Mouse (Mus musculus) embryonic facial prominence, embryonic 14.5 days (tissue): Measurements from ENCODE around the gene Trpm4. TPM values are rescaled to one million over a fixed set of nuclear protein-coding genes. Genes with fewer than 3 reads are reported as not detected.
A peak's percentile ranks its signal among the peaks of the same experiment; 100 is the strongest.

Experiments used
- ATAC-seq: fragments of 200-750 bp; cut with Nextera tagmentation; 2 replicates; pipeline ENCODE4 v1.8.0; 2017; ENCODE audit warnings: low read depth, moderate number of reproducible peaks, moderate TSS enrichment
- DNase-seq: peaks from one replicate; pipeline ENCODE4 v3.0.0-alpha.2; 2015; ENCODE audit warnings: low spot score
- H3K27ac ChIP-seq: fragments of 300-500 bp; sonication (generic); replicated peaks from 2 replicates; pipeline ENCODE4 v1.5.1; 2014; ENCODE audit warnings: low read depth, mild to moderate bottlenecking, low read length, moderate library complexity
- H3K27me3 ChIP-seq: fragments of 300-500 bp; sonication (generic); replicated peaks from 2 replicates; pipeline ENCODE4 v1.6.1; 2014; ENCODE audit warnings: low read length; ENCODE audit not compliant: control insufficient read depth, insufficient read depth
- H3K36me3 ChIP-seq: fragments of 300-500 bp; sonication (generic); 2 replicates; pipeline ENCODE4 v1.6.1; 2014; ENCODE audit warnings: low read length, mixed read lengths; ENCODE audit not compliant: control insufficient read depth, insufficient read depth
- H3K4me1 ChIP-seq: fragments of 300-500 bp; sonication (generic); 2 replicates; pipeline ENCODE4 v1.6.1; 2014; ENCODE audit warnings: antibody characterized with exemption, low read length; ENCODE audit not compliant: control insufficient read depth, insufficient read depth
- H3K4me2 ChIP-seq: fragments of 300-500 bp; sonication (generic); 2 replicates; pipeline ENCODE4 v1.6.1; 2014; ENCODE audit warnings: low read depth, mild to moderate bottlenecking, low read length, moderate library complexity, mixed read lengths
- H3K4me3 ChIP-seq: fragments of 300-500 bp; sonication (generic); 2 replicates; pipeline ENCODE4 v1.5.1; 2014; ENCODE audit warnings: low read depth, mild to moderate bottlenecking, low read length
- H3K9ac ChIP-seq: fragments of 300-500 bp; sonication (generic); 2 replicates; pipeline ENCODE4 v1.6.1; 2014; ENCODE audit warnings: low read depth, mild to moderate bottlenecking, low read length, moderate library complexity, mixed read lengths
- H3K9me3 ChIP-seq: fragments of 300-500 bp; sonication (generic); 2 replicates; pipeline ENCODE4 v1.6.1; 2016; ENCODE audit warnings: low read length; ENCODE audit not compliant: control insufficient read depth
- WGBS: fragments of 180-500 bp; shearing (Covaris S2); extraction: QIAGEN DNeasy Blood & Tissue Kit; methylation state at CpG from one replicate; pipeline ENCODE4 v1.1.7; 2014; 5-methylcytosine and 5-hydroxymethylcytosine counted together
- polyA plus RNA-seq: library from polyadenylated mRNA; unstranded; fragments of >200 nt; fragmentation: Nextera tagmentation; extraction: Ambion mirVana; gene quantifications from 2 replicates; pipeline ENCODE4 v1.2.1, GENCODE M21; 2014

The Trpm4 gene
- polyA plus RNA-seq, 1 experiment from 2014 or later = 16.6 TPM

GRCm38 (mm10) chr7:45367020-45367880 lies 33.7 kb upstream of the Trpm4 start:
- Histone ChIP-seq H3K27me3 (peaks cover 45% of the 10 kb centered on the region), H3K4me2 (peak overlapping the region; percentile 97), H3K4me1 (peaks cover 9% of the 10 kb centered on the region; the same call in 1 of the 2 replicates), H3K36me3 (0 out of 2 replicates have a peak, but pooled peaks cover under 1% of the 10 kb centered on the region), H3K9ac (peak overlapping the region; percentile 68), H3K4me3 (peak overlapping the region; percentile 68), H3K27ac (0 out of 2 replicates have a peak overlapping the region, but pooled peaks have one; percentile 39), H3K9me3 (no peaks in the 10 kb centered on the region)
- DNase-seq (peak; percentile 96), ATAC-seq (peak; percentile 85)
- WGBS = 1% methylated on average over 57 of the region's 70 CpGs

DNA sequence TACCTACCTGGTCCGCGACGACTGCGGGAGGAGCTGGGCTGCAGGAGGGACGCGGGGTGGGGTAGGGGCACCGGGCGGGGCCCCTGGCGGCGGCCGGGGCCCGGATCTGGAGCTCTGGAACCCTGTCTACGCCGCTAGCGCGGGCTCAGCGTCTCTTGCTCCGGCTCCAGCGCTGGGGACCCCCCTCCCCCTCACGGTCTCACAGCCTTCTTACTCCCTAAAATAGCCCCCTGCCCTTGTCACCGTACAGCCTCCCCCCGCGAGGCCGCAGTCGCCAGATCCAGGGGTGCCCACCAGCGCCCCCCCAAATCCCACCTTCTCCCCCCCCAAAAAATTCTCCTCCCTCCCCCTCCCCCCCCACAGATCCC lies 33.1 kb upstream of the Trpm4 start, which contains the start of gene Ppfia3:
TSS of gene Ppfia3 (minus strand) at position 368 of the 368 bp plus-strand sequence.
- Histone ChIP-seq H3K4me2 (peak within 1 kb of the TSS; percentile 97), H3K27ac (0 out of 2 replicates have a peak within 1 kb of the TSS, but pooled peaks have one; percentile 39), H3K36me3 (no peaks in the 10 kb centered on the region), H3K9me3 (no peaks in the 10 kb centered on the region), H3K27me3 (peaks cover 51% of the 10 kb centered on the region), H3K4me3 (peak within 1 kb of the TSS; percentile 68), H3K4me1 (peaks cover 13% of the 10 kb centered on the region; the same call in 1 of the 2 replicates), H3K9ac (peak within 1 kb of the TSS; percentile 68)
- WGBS = no CpG with 5 or more reads among the region's 26 CpGs
- ATAC-seq (peak; percentile 13), DNase-seq (no peak)

DNA sequence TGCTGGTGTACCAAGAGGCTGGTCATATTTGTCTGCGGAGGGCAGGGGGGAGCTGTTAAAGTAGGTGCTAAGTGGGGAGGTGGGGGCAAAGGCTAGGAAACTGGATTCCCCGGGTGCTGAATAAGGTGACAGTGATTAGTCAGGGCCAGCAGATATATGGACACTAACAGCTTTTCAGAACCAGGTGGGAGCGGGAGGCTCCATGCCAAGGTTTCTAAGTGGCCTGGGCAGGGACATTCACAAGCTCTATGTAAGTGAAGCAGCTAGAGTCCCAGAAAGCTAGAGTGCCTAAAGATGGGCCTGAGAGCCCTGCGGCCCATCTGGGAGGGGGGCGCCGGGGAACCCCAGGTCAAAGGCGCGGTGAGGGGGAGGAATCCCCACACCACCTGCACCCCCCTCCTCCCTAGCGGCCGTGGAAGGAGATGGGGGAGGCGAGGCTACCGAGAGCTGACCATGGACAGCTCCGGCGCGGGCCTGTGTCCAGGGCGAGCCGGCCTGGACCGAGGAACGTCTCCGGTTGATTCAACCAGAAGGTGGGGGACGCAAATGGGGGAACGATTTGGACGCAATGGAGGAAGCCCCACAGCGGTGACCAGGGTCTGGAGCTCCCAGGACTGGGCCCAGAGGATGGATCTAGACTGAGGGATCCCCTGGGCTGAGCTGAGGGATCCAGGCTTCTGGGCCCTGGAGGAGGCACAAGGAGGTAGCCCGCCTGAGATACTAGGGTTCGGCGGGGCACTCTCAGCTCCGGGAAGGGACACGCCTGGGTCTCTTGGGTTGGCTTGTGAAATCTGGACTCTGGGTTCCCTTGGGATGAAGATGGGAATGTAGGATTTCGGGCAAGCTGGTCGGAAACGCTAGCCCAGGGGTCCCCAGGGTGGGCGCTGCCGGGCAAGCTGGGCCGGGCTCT lies 32.4 kb upstream of the Trpm4 start:
- H3K27ac ChIP-seq = no peak overlapping the region
- H3K27me3 ChIP-seq = peaks cover 52% of the 10 kb centered on the region
- peak overlapping the region; percentile 68 for H3K9ac ChIP-seq
- WGBS = 5% methylated on average over 27 of the region's 35 CpGs
- DNase-seq = peak; percentile 32
- peak overlapping the region; percentile 68 for H3K4me3 ChIP-seq
- ATAC-seq = no peak
- peak overlapping the region; percentile 97 for H3K4me2 ChIP-seq
- H3K36me3 ChIP-seq = no peaks in the 10 kb centered on the region
- no peaks in the 10 kb centered on the region for H3K9me3 ChIP-seq
- H3K4me1 ChIP-seq = peaks cover 17% of the 10 kb centered on the region; the same call in 1 of the 2 replicates

- Histone ChIP-seq H3K9me3 (no peaks in the 10 kb centered on the region), H3K4me2 (no peak overlapping the region), H3K4me1 (peaks cover 14% of the 10 kb centered on the region; the same call in 1 of the 2 replicates), H3K9ac (no peak overlapping the region), H3K27ac (no peak overlapping the region), H3K4me3 (no peak overlapping the region), H3K27me3 (peaks cover 51% of the 10 kb centered on the region), H3K36me3 (no peaks in the 10 kb centered on the region)
- DNase-seq (no peak), ATAC-seq (no peak)
- 87% methylated on average over 2 of the region's 2 CpGs for WGBS
These were observed 30.4 kb upstream of the Trpm4 start for GRCm38 (mm10) chr7:45363983-45364382.

DNA sequence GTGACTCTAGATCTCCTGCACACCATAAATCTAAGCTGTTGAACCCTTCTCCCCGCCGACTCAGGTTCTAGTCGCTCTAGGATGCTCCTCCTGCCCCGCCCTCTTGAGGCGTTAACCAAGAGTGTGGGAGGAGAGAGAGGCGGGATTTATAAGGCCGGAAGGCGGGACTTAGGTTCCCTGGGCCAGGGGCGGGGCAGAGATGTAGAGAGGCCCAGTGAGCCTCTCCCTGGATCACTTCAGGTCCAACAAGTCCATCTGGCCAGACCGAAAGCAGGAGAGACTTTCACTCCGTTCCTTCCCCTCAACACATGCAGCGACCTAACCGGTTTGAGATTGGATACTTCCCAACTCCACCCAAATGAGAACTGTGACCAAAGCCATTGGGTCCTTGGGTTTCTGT lies 29.2 kb upstream of the Trpm4 start:
- H3K9ac ChIP-seq = no peak overlapping the region
- H3K36me3 ChIP-seq = no peaks in the 10 kb centered on the region
- 4% methylated on average over 13 of the region's 13 CpGs for WGBS
- H3K9me3 ChIP-seq = no peaks in the 10 kb centered on the region
- peak overlapping the region; percentile 15; the same call in 1 of the 2 replicates for H3K4me2 ChIP-seq
- H3K4me3 ChIP-seq = no peak overlapping the region
- H3K27ac ChIP-seq = no peak overlapping the region
- H3K27me3 ChIP-seq = peaks cover 49% of the 10 kb centered on the region
- peaks cover 14% of the 10 kb centered on the region; the same call in 1 of the 2 replicates for H3K4me1 ChIP-seq
- DNase-seq = peak; percentile 89
- 0 out of 2 replicates have a peak, but pooled peaks have one; percentile 3 for ATAC-seq

DNA sequence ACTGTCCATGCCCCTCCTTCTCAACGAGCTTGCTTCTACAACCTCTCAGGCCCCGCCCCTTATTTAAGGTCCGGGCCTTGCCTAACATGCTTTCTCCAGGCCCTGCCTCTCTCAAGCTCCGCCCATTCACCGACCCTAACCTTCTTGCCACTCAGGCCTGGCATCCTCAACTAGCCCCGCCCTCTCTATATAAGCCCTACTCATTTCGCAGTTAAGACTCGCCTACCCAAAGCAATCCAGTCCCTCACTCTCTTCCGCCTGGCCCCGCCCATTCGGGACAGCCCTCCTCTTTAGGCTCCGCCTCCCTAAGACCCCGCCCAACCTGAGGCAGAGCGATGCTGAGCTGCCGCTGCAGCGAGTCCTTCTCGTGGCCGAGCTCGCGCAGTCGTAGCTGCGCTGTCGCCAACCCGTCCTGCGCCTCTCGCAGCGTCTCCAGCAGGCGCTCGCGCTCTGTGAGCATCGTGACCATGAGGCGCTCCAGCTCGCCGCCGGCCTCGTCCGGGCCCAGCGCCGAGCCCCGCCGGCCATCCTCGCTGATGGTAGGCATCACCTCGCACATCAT lies 27.7 kb upstream of the Trpm4 start:
- Histone ChIP-seq H3K36me3 (no peaks in the 10 kb centered on the region), H3K9ac (peak overlapping the region; percentile 63), H3K9me3 (no peaks in the 10 kb centered on the region), H3K27me3 (peaks cover 49% of the 10 kb centered on the region), H3K4me2 (peak overlapping the region; percentile 82), H3K4me1 (peaks cover 14% of the 10 kb centered on the region; the same call in 1 of the 2 replicates), H3K27ac (no peak overlapping the region), H3K4me3 (peak overlapping the region; percentile 47)
- under 1% methylated on average over 43 of the region's 43 CpGs for WGBS
- DNase-seq (peak; percentile 93), ATAC-seq (peak; percentile 87)

DNA sequence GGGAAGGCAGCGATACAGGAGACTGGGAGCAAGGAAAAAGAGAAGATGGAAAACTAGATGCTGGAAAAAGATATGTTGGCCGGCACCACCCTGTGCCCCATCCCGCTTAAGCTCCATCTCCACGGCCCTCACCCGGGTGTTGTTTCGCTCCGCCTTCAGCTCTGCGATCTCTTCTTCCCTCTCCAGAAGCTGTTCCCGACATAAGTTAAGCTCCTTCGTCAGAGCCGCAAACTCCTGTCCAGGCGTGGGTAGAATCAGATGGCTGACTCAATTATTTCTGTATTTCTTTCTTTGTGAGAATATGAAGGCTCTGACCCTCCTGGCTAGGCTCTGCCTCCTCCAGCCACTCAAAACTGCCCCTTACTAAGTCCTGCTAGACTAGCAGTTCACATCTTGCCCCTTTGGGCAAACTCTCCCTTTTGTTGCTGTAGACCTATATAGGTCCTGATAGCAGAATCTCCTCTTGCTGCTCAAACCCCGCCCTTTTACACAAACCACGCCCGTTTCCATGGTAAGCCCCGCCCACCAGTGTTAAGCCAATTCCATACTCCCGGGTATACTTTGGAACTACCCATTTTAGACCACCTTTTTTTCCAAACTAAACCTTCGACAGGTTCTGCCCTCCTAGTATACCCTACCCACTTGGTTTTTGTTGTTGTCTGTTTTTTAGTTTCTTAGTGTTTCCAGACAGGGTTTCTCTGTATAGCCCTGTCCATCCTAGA lies 27.0 kb upstream of the Trpm4 start:
- Histone ChIP-seq H3K4me3 (no peak overlapping the region), H3K9ac (no peak overlapping the region), H3K4me1 (peaks cover 10% of the 10 kb centered on the region; the same call in 1 of the 2 replicates), H3K4me2 (0 out of 2 replicates have a peak overlapping the region, but pooled peaks have one; percentile 82), H3K36me3 (no peaks in the 10 kb centered on the region), H3K27ac (no peak overlapping the region), H3K9me3 (no peaks in the 10 kb centered on the region), H3K27me3 (peaks cover 45% of the 10 kb centered on the region)
- no peak for DNase-seq
- 52% methylated on average over 18 of the region's 18 CpGs for WGBS
- no peak for ATAC-seq
